Mouse (Mus musculus) heart, adult 2 months (tissue): Measurements from ENCODE around the gene Dmrtc2.

ENCODE experiments used
- CTCF ChIP-seq: fragments of 200-600 bp; IDR thresholded peaks from 2 replicates; pipeline ENCODE4 v1.8.1; 2022; ENCODE audit warnings: antibody characterized with exemption, mild to moderate bottlenecking, moderate library complexity
- POLR2A ChIP-seq: fragments of 200-500 bp; IDR thresholded peaks from 2 replicates; pipeline ENCODE4 v1.6.1; 2011; ENCODE audit warnings: mild to moderate bottlenecking, low read depth, low read length, control low read depth; ENCODE audit not compliant: insufficient read depth

- TF ChIP-seq CTCF (no peak), POLR2A (no peak)
Measured at GRCm38 (mm10) chr7:24902264-24902629, 32.4 kb downstream of the Dmrtc2 start.
